Mouse (Mus musculus): ENCODE data around the gene Srarp. TPM values are rescaled to one million over a fixed set of nuclear protein-coding genes. Genes with fewer than 3 reads are reported as not detected.

Srarp gene
- polyA plus RNA-seq, 1 experiment from 2014 or later, result not detected

GRCm38 (mm10) chr4:141454581-141455350 lies 18.9 kb upstream of the Srarp start:
- Histone ChIP-seq H3K27ac (ENCODE audit: low read depth, low read length) (no peak overlapping the region), H3K9me3 (ENCODE audit: control insufficient read depth, low read length) (no peaks in the 10 kb centered on the region), H3K27me3 (ENCODE audit: control insufficient read depth, insufficient read depth, low read length) (no peaks in the 10 kb centered on the region), H3K4me3 (ENCODE audit: low read depth, low read length) (no peak overlapping the region), H3K4me1 (replicated peaks; ENCODE audit: control insufficient read depth, insufficient read depth, low read length) (peaks cover 6% of the 10 kb centered on the region; the same call in 1 of the 2 replicates), H3K9ac (ENCODE audit: low read depth, low read length) (no peak overlapping the region), H3K36me3 (ENCODE audit: control insufficient read depth, insufficient read depth, low read length) (0 out of 2 replicates have a peak, but pooled peaks cover 2% of the 10 kb centered on the region), H3K4me2 (replicated peaks; ENCODE audit: low read depth, low read length) (no peak overlapping the region)
- ATAC-seq (ENCODE audit: low FRiP score), result no peak
- 85% methylated on average over 14 of the region's 14 CpGs for WGBS
- no peak for DNase-seq (ENCODE audit: low spot score)

GRCm38 (mm10) chr4:141451916-141452450 lies 16.1 kb upstream of the Srarp start:
- DNase-seq (ENCODE audit: low spot score) (no peak), ATAC-seq (ENCODE audit: low FRiP score) (no peak)
- Histone ChIP-seq H3K9ac (ENCODE audit: low read depth, low read length) (no peak overlapping the region), H3K4me1 (replicated peaks; ENCODE audit: control insufficient read depth, insufficient read depth, low read length) (no peaks in the 10 kb centered on the region), H3K4me3 (ENCODE audit: low read depth, low read length) (no peak overlapping the region), H3K36me3 (ENCODE audit: control insufficient read depth, insufficient read depth, low read length) (peaks cover 6% of the 10 kb centered on the region; the same call in 1 of the 2 replicates), H3K27me3 (ENCODE audit: control insufficient read depth, insufficient read depth, low read length) (no peaks in the 10 kb centered on the region), H3K4me2 (replicated peaks; ENCODE audit: low read depth, low read length) (no peak overlapping the region), H3K9me3 (ENCODE audit: control insufficient read depth, low read length) (no peaks in the 10 kb centered on the region), H3K27ac (ENCODE audit: low read depth, low read length) (no peak overlapping the region)
- 95% methylated on average over 9 of the region's 9 CpGs for WGBS

GRCm38 (mm10) chr4:141451251-141451650 lies 15.3 kb upstream of the Srarp start:
- H3K27ac ChIP-seq (ENCODE audit: low read depth, low read length), result no peak overlapping the region
- H3K4me1 ChIP-seq (replicated peaks; ENCODE audit: control insufficient read depth, insufficient read depth, low read length), result no peaks in the 10 kb centered on the region
- no peak for ATAC-seq (ENCODE audit: low FRiP score)
- H3K36me3 ChIP-seq (ENCODE audit: control insufficient read depth, insufficient read depth, low read length), result peaks cover 4% of the 10 kb centered on the region; the same call in 1 of the 2 replicates
- no peak overlapping the region for H3K4me2 ChIP-seq (replicated peaks; ENCODE audit: low read depth, low read length)
- no peak overlapping the region for H3K4me3 ChIP-seq (ENCODE audit: low read depth, low read length)
- H3K27me3 ChIP-seq (ENCODE audit: control insufficient read depth, insufficient read depth, low read length), result no peaks in the 10 kb centered on the region
- no peak overlapping the region for H3K9ac ChIP-seq (ENCODE audit: low read depth, low read length)
- 95% methylated on average over 2 of the region's 2 CpGs for WGBS
- DNase-seq (ENCODE audit: low spot score), result no peak
- no peaks in the 10 kb centered on the region for H3K9me3 ChIP-seq (ENCODE audit: control insufficient read depth, low read length)

GRCm38 (mm10) chr4:141446211-141446610 lies 10.3 kb upstream of the Srarp start:
- Histone ChIP-seq H3K27ac (ENCODE audit: low read depth, low read length) (no peak overlapping the region), H3K9me3 (ENCODE audit: control insufficient read depth, low read length) (no peaks in the 10 kb centered on the region), H3K4me2 (replicated peaks; ENCODE audit: low read depth, low read length) (no peak overlapping the region), H3K27me3 (ENCODE audit: control insufficient read depth, insufficient read depth, low read length) (no peaks in the 10 kb centered on the region), H3K4me1 (replicated peaks; ENCODE audit: control insufficient read depth, insufficient read depth, low read length) (peaks cover 4% of the 10 kb centered on the region), H3K4me3 (ENCODE audit: low read depth, low read length) (no peak overlapping the region), H3K9ac (ENCODE audit: low read depth, low read length) (no peak overlapping the region), H3K36me3 (ENCODE audit: control insufficient read depth, insufficient read depth, low read length) (peaks cover 4% of the 10 kb centered on the region; the same call in 1 of the 2 replicates)
- ATAC-seq (ENCODE audit: low FRiP score) (no peak), DNase-seq (ENCODE audit: low spot score) (no peak)
- 75% methylated on average over 7 of the region's 7 CpGs for WGBS

GRCm38 (mm10) chr4:141445328-141445720 lies 9.4 kb upstream of the Srarp start:
- 16% methylated on average over 14 of the region's 14 CpGs for WGBS
- no peaks in the 10 kb centered on the region for H3K9me3 ChIP-seq (ENCODE audit: control insufficient read depth, low read length)
- H3K36me3 ChIP-seq (ENCODE audit: control insufficient read depth, insufficient read depth, low read length), result peaks cover 4% of the 10 kb centered on the region; the same call in 1 of the 2 replicates
- peak overlapping the region; percentile 60 for H3K4me2 ChIP-seq (replicated peaks; ENCODE audit: low read depth, low read length)
- peak overlapping the region; percentile 78 for H3K4me3 ChIP-seq (ENCODE audit: low read depth, low read length)
- peaks cover 4% of the 10 kb centered on the region for H3K4me1 ChIP-seq (replicated peaks; ENCODE audit: control insufficient read depth, insufficient read depth, low read length)
- peak overlapping the region; percentile 85 for H3K9ac ChIP-seq (ENCODE audit: low read depth, low read length)
- DNase-seq (ENCODE audit: low spot score), result no peak
- no peaks in the 10 kb centered on the region for H3K27me3 ChIP-seq (ENCODE audit: control insufficient read depth, insufficient read depth, low read length)
- no peak overlapping the region for H3K27ac ChIP-seq (ENCODE audit: low read depth, low read length)
- no peak for ATAC-seq (ENCODE audit: low FRiP score)

- DNase-seq (ENCODE audit: low spot score) (peak; percentile 95), ATAC-seq (ENCODE audit: low FRiP score) (peak; percentile 94)
- Histone ChIP-seq H3K27me3 (ENCODE audit: control insufficient read depth, insufficient read depth, low read length) (no peaks in the 10 kb centered on the region), H3K4me3 (ENCODE audit: low read depth, low read length) (peak within 1 kb of the TSS; percentile 78), H3K9ac (ENCODE audit: low read depth, low read length) (peak within 1 kb of the TSS; percentile 85), H3K4me2 (replicated peaks; ENCODE audit: low read depth, low read length) (peak within 1 kb of the TSS; percentile 60), H3K4me1 (replicated peaks; ENCODE audit: control insufficient read depth, insufficient read depth, low read length) (peaks cover 4% of the 10 kb centered on the region), H3K36me3 (ENCODE audit: control insufficient read depth, insufficient read depth, low read length) (peaks cover 4% of the 10 kb centered on the region; the same call in 1 of the 2 replicates), H3K27ac (ENCODE audit: low read depth, low read length) (peak within 1 kb of the TSS; percentile 65), H3K9me3 (ENCODE audit: control insufficient read depth, low read length) (no peaks in the 10 kb centered on the region)
- under 1% methylated on average over 52 of the region's 102 CpGs for WGBS
Observed at GRCm38 (mm10) chr4:141444451-141445327, 8.8 kb upstream of the Srarp start, which contains the start of gene Zbtb17. Gene Zbtb17 (plus strand): TSS chr4:141444654.

GRCm38 (mm10) chr4:141443641-141444429 lies 7.9 kb upstream of the Srarp start:
- H3K4me3 ChIP-seq (ENCODE audit: low read depth, low read length), result peak overlapping the region; percentile 78
- no peaks in the 10 kb centered on the region for H3K9me3 ChIP-seq (ENCODE audit: control insufficient read depth, low read length)
- ATAC-seq (ENCODE audit: low FRiP score) (peak; percentile 2; the same call in 1 of the 2 replicates), DNase-seq (ENCODE audit: low spot score) (no peak)
- H3K4me1 ChIP-seq (replicated peaks; ENCODE audit: control insufficient read depth, insufficient read depth, low read length), result peaks cover 4% of the 10 kb centered on the region
- 54% methylated on average over 11 of the region's 11 CpGs for WGBS
- H3K27ac ChIP-seq (ENCODE audit: low read depth, low read length), result no peak overlapping the region
- peak overlapping the region; percentile 85; the same call in 1 of the 2 replicates for H3K9ac ChIP-seq (ENCODE audit: low read depth, low read length)
- H3K4me2 ChIP-seq (replicated peaks; ENCODE audit: low read depth, low read length), result peak overlapping the region; percentile 36
- H3K36me3 ChIP-seq (ENCODE audit: control insufficient read depth, insufficient read depth, low read length), result peaks cover 4% of the 10 kb centered on the region; the same call in 1 of the 2 replicates
- no peaks in the 10 kb centered on the region for H3K27me3 ChIP-seq (ENCODE audit: control insufficient read depth, insufficient read depth, low read length)

- H3K9me3 ChIP-seq (ENCODE audit: control insufficient read depth, low read length), result no peaks in the 10 kb centered on the region
- ATAC-seq (ENCODE audit: low FRiP score) (no peak), DNase-seq (ENCODE audit: low spot score) (no peak)
- no peak overlapping the region for H3K4me3 ChIP-seq (ENCODE audit: low read depth, low read length)
- no peaks in the 10 kb centered on the region for H3K36me3 ChIP-seq (ENCODE audit: control insufficient read depth, insufficient read depth, low read length)
- H3K27ac ChIP-seq (ENCODE audit: low read depth, low read length), result no peak overlapping the region
- peaks cover 4% of the 10 kb centered on the region for H3K4me1 ChIP-seq (replicated peaks; ENCODE audit: control insufficient read depth, insufficient read depth, low read length)
- H3K4me2 ChIP-seq (replicated peaks; ENCODE audit: low read depth, low read length), result no peak overlapping the region
- H3K27me3 ChIP-seq (ENCODE audit: control insufficient read depth, insufficient read depth, low read length), result no peaks in the 10 kb centered on the region
- no peak overlapping the region for H3K9ac ChIP-seq (ENCODE audit: low read depth, low read length)
Observed at GRCm38 (mm10) chr4:141440877-141441276, 5.0 kb upstream of the Srarp start.

Data from hindbrain, embryonic 11.5 days (tissue).